Mouse (Mus musculus): ENCODE data around the gene Chdh. TPM values are rescaled to one million over a fixed set of nuclear protein-coding genes. Genes with fewer than 3 reads are reported as not detected.

Chdh gene
- polyA plus RNA-seq, 1 experiment from 2014 or later = 0.45 TPM

DNA sequence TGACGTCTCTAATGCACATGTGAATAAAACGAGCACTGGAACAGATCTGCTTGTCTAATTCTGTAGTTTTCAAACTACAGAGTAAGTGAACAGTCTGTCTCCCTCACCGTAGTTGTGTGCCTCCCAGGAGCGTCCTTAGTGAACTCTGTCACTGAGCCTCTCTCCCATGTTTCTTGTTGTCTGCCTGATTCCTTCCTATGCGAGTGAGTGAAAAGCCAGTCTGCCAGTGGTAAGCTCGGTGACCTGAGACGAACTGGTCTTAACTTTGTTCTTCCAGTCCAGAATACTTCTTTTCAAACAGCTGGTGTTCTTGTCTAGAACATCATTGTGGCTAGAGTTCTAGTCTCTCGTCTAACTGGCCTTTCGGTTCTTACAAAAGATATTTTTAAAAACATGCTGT is 21.1 kb upstream of the Chdh start:
- H3K27ac ChIP-seq = no peak overlapping the region
- WGBS = 93% methylated on average over 9 of the region's 9 CpGs
- no peaks in the 10 kb centered on the region for H3K9me3 ChIP-seq
- ATAC-seq (ENCODE audit: insufficient number of reproducible peaks, insufficient read depth, low FRiP score, low TSS enrichment, low read depth) = no peak
- no peak overlapping the region for H3K4me3 ChIP-seq
- no peaks in the 10 kb centered on the region for H3K27me3 ChIP-seq
- H3K4me1 ChIP-seq = no peaks in the 10 kb centered on the region
- no peak overlapping the region for H3K9ac ChIP-seq
- H3K4me2 ChIP-seq = no peak overlapping the region
- H3K36me3 ChIP-seq = peaks cover 100% of the 10 kb centered on the region

DNA sequence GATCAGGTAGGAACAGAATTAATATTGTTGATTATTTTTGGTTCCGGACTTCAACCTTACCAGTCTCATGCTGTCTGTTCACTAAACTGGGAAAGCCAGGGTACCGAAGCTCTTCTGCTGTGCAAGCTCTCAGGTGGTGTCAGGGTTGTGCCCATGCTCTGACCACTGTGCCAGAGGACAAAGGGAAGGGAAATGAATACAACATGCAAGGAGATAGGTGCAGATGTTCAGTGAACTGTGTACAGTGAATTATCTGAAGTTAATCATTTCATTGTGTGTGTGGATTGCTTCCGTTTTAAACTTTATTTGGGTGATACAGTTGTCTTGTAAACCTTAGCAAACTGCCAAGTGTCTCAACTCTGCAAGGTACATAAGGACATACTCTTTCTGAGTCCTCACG is 20.5 kb upstream of the Chdh start:
- Histone ChIP-seq H3K9me3 (no peaks in the 10 kb centered on the region), H3K4me2 (no peak overlapping the region), H3K36me3 (peaks cover 100% of the 10 kb centered on the region), H3K27ac (no peak overlapping the region), H3K4me3 (no peak overlapping the region), H3K4me1 (no peaks in the 10 kb centered on the region), H3K27me3 (no peaks in the 10 kb centered on the region), H3K9ac (no peak overlapping the region)
- ATAC-seq (ENCODE audit: insufficient number of reproducible peaks, insufficient read depth, low FRiP score, low TSS enrichment, low read depth) = no peak
- WGBS = 94% methylated on average over 4 of the region's 4 CpGs

DNA sequence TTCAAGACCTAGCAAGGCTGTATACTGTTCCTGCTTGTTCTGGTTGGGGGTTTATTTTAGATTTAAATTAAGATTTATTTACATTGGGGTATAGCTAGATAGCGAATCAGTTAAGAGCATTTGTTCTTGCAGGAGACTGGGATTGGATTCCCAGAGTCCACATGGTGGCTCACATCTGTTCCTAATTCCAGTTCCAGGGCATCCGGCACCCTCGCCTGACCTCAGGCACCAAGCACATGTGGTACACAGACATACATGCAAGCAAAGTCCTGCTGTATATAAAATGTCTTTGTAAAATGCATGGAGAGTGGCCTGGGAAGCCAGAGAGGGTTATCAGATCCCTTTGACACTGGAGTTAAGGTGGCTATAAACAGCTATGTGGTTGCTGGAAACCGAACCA is 13.8 kb upstream of the Chdh start:
- Histone ChIP-seq H3K9me3 (no peaks in the 10 kb centered on the region), H3K4me3 (no peak overlapping the region), H3K27me3 (no peaks in the 10 kb centered on the region), H3K36me3 (peaks cover 72% of the 10 kb centered on the region), H3K27ac (no peak overlapping the region), H3K4me1 (0 out of 2 replicates have a peak, but pooled peaks cover 2% of the 10 kb centered on the region), H3K9ac (no peak overlapping the region), H3K4me2 (no peak overlapping the region)
- 29% methylated on average over 4 of the region's 4 CpGs for WGBS
- ATAC-seq (ENCODE audit: insufficient number of reproducible peaks, insufficient read depth, low FRiP score, low TSS enrichment, low read depth) = no peak

DNA sequence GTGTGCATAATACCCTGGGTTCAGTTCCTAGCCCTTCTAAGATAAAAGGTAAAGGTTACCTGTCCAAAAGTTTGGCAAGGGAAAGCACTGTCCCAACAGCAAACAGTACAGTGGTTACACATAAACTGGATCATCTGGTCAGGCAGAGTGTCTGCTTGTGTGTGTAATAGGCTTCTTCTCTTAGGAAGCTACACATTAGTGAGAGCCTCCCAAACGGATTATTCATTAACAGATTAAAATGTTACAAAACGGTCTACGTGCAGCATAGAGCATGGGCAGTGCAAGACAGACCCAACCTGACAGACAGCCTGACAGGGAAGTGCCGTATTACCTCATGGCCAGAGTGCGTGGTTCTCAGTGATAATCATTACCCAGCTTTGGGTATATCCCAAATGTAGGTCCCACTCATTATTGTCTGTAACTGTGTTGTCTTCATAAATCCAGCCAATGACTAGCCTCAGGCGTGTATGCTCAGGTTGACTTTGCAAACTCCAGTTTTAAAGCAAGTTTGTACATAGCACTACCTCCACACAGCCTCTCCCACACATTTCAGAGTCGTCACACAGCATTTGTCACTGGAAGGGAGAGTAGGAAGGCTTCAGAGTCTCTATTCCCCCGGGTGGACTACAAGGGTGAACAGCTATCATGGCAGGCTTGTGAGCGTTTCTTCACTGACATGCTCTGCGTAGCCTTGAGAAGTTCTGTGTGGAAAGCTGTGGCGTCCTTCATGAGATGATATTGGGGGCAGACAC is 12.6 kb upstream of the Chdh start:
- no peak for ATAC-seq (ENCODE audit: insufficient number of reproducible peaks, insufficient read depth, low FRiP score, low TSS enrichment, low read depth)
- H3K9me3 ChIP-seq = no peaks in the 10 kb centered on the region
- peaks cover 60% of the 10 kb centered on the region for H3K36me3 ChIP-seq
- H3K27me3 ChIP-seq = no peaks in the 10 kb centered on the region
- no peak overlapping the region for H3K27ac ChIP-seq
- WGBS = 91% methylated on average over 11 of the region's 11 CpGs
- H3K4me3 ChIP-seq = no peak overlapping the region
- H3K4me2 ChIP-seq = no peak overlapping the region
- no peak overlapping the region for H3K9ac ChIP-seq
- H3K4me1 ChIP-seq = 0 out of 2 replicates have a peak, but pooled peaks cover 2% of the 10 kb centered on the region

DNA sequence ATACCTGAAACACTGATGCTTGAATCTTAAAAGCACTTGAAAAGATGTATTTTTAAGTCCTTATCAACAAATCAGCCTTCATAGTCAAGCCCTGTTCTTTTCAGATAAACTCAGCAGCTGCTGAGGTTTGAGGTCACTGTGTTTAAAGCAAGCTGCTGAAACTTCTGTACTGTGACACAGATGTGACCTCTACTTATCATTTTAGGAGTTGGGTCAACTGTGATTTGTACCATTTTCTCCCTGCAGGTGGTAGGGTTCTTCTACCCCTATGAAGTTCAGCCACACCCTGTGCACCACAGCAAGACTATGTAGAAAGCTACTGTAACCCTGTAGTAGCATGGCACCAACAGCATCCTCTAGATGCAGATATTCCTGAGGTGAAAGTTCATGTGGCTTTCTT is 11.5 kb upstream of the Chdh start:
- Histone ChIP-seq H3K4me1 (0 out of 2 replicates have a peak, but pooled peaks cover 2% of the 10 kb centered on the region), H3K9me3 (no peaks in the 10 kb centered on the region), H3K4me3 (no peak overlapping the region), H3K27ac (no peak overlapping the region), H3K9ac (no peak overlapping the region), H3K27me3 (no peaks in the 10 kb centered on the region), H3K4me2 (no peak overlapping the region), H3K36me3 (peaks cover 48% of the 10 kb centered on the region)
- ATAC-seq (ENCODE audit: insufficient number of reproducible peaks, insufficient read depth, low FRiP score, low TSS enrichment, low read depth) = no peak

DNA sequence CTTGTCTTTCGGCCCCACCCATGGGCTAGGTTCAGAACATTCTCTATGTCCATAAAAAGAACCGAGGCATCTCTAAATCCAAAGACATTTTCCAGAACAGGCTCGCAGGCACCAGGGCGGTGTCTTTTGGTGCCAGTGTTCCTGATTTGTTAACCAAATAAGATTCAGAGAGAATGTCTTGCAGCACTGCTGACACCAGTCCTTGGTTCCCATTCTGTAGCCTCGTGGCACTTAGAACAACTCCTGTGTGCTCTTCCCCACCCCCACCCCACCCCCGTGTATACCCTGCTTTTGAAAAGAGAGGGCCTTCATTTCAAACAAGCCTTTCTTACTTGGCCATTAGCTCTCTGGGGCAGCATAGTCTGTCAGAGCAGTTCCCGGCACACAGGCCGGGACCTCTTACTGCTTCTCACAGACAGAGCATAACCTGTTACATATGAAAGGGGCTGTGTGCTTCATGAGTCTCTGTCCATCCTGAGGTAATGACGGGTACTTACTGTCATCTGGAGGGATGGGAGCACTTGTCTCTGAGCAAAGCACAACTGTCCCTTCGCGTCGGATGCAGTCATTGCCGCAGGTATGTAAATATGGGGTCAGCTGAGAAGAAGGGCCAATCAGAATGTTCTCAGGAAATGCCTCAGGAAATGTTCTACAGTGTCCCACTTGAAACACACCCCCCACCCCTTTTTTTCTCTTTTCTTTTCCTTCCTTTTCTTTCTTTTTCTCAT is 9.9 kb upstream of the Chdh start:
- no peak overlapping the region for H3K4me2 ChIP-seq
- 0 out of 2 replicates have a peak, but pooled peaks cover 2% of the 10 kb centered on the region for H3K4me1 ChIP-seq
- WGBS = 82% methylated on average over 13 of the region's 13 CpGs

DNA sequence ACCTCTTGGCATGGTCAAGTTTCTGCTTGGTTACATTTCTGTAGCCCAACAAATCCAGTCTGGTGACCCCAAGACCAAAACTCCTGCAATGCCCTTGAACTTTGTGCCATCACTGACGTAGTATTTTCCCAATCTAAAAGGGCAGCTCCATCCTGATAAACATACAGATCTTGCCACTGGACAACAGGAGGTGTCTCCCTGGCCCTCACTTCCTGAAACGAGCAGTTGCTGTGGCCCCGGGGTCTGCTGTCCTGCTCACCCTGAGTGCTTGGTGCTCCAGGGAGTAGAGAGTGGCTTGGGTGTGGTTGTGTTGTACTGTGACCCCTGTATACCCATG is 9.4 kb upstream of the Chdh start:
- no peak overlapping the region for H3K4me3 ChIP-seq
- peaks cover 27% of the 10 kb centered on the region for H3K36me3 ChIP-seq
- H3K27ac ChIP-seq = no peak overlapping the region
- H3K9me3 ChIP-seq = no peaks in the 10 kb centered on the region
- H3K27me3 ChIP-seq = no peaks in the 10 kb centered on the region
- no peak overlapping the region for H3K4me2 ChIP-seq
- H3K9ac ChIP-seq = no peak overlapping the region
- WGBS = 89% methylated on average over 3 of the region's 3 CpGs
- no peak for ATAC-seq (ENCODE audit: insufficient number of reproducible peaks, insufficient read depth, low FRiP score, low TSS enrichment, low read depth)
- H3K4me1 ChIP-seq = 0 out of 2 replicates have a peak, but pooled peaks cover 2% of the 10 kb centered on the region

More for the DNA sequence above, 9.9 kb upstream of the Chdh start:
- no peak for ATAC-seq (ENCODE audit: insufficient number of reproducible peaks, insufficient read depth, low FRiP score, low TSS enrichment, low read depth)
- peaks cover 32% of the 10 kb centered on the region for H3K36me3 ChIP-seq
- no peak overlapping the region for H3K9ac ChIP-seq
- H3K4me3 ChIP-seq = no peak overlapping the region
- H3K27ac ChIP-seq = no peak overlapping the region
- H3K9me3 ChIP-seq = no peaks in the 10 kb centered on the region
- H3K27me3 ChIP-seq = no peaks in the 10 kb centered on the region

DNA sequence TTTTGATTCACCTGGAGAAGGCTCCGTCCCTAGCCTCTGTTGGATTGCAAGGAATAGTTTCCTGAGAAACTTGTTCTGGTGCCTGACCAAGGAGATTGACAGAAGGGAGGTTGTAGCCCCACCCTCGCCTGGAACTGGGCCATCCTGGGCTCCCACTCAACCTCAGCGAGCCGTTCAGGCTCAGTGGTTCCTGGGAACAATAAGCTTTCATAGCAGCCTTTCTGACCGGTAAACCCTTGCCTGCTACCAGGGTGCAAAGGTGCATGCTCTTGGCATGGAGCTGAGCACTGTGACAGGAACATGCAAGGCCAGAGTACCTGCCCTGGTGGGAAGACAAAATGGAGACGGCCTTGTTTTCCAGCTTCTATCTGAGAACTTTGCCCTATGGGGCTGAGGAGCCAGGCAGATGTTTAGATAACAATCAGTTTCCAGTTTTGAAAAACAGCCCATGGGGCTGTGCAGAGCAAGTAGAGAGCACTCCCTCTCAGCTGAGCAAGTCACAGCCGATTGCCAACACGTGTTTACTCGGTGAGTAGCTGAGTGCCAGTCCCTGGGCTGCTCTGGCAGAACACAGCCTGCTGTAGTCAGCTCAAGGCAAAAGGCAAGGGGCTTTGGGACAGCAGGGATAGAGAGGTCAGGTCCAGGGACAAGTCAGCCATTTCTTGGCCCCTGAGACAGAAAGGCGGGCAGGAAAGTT is 1.2 kb downstream of the Chdh start:
- Histone ChIP-seq H3K4me3 (no peak overlapping the region), H3K4me1 (peaks cover 28% of the 10 kb centered on the region; the same call in 1 of the 2 replicates), H3K9me3 (no peaks in the 10 kb centered on the region), H3K4me2 (peak overlapping the region; percentile 94; the same call in 1 of the 2 replicates), H3K27ac (peak overlapping the region; percentile 39; the same call in 1 of the 2 replicates), H3K27me3 (peaks cover 37% of the 10 kb centered on the region), H3K36me3 (no peaks in the 10 kb centered on the region), H3K9ac (no peak overlapping the region)
- 61% methylated on average over 10 of the region's 10 CpGs for WGBS
- 0 out of 2 replicates have a peak, but pooled peaks have one; percentile 26 for ATAC-seq (ENCODE audit: insufficient number of reproducible peaks, insufficient read depth, low FRiP score, low TSS enrichment, low read depth)

DNA sequence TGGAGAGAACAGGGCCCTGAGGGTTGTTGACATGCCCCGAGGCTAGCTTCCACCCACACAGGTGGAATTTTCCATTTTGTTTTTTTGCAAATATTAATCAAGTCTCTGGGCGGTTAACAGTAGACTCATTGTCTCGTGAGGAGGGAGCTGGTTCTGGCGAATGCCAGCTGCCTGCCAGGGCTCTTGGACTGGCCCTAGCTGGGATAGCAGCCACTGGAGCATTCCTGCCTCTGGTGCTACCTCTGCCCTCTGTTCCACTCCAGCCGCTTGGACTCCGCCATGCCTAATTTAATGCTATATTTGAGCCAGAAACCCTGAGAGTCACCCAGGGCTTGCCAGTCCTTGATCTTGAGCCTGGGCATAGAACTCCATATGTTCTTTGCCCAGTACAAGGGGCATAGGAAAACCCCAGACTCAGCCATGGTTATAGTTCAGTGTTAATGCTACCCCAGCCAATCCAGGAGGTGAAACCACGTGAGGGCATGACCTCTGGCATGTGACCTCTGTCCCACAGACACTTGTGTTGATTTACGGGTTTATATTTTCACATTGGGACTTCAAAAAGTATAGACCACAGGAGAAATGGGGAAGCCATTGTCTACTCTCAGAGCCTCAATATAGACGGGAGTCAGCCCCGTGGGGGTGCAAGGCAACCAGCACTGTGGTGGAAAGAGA is 3.2 kb downstream of the Chdh start:
- H3K4me2 ChIP-seq = no peak overlapping the region
- ATAC-seq (ENCODE audit: insufficient number of reproducible peaks, insufficient read depth, low FRiP score, low TSS enrichment, low read depth) = no peak
- no peak overlapping the region for H3K4me3 ChIP-seq
- WGBS = 71% methylated on average over 10 of the region's 10 CpGs
- H3K9me3 ChIP-seq = no peaks in the 10 kb centered on the region
- H3K9ac ChIP-seq = no peak overlapping the region
- peaks cover 28% of the 10 kb centered on the region; the same call in 1 of the 2 replicates for H3K4me1 ChIP-seq
- peaks cover 35% of the 10 kb centered on the region for H3K27me3 ChIP-seq
- H3K36me3 ChIP-seq = no peaks in the 10 kb centered on the region
- H3K27ac ChIP-seq = no peak overlapping the region; the same call in 1 of the 2 replicates

DNA sequence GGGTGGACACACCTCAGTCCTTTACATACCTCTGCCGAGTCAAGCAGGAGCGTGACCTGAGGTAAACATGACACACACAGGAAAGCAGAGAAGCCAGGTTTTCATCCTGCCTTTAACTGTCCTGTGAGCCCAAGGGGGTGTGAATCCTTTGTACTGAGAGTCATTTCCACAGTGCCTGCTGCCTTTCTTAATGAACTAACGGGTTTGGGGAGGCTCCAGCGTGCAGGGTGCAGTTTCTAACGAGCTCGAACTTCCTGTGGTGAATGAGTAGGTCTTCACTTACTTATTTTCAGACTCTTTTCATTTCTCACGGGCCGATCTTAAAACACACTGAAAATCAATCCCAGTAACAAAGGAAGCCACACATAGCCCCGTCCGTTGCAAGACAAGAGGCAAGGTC is 5.7 kb downstream of the Chdh start:
- Histone ChIP-seq H3K9me3 (no peaks in the 10 kb centered on the region), H3K27me3 (peaks cover 13% of the 10 kb centered on the region), H3K4me1 (peaks cover 16% of the 10 kb centered on the region; the same call in 1 of the 2 replicates), H3K36me3 (no peaks in the 10 kb centered on the region), H3K4me3 (no peak overlapping the region), H3K9ac (no peak overlapping the region), H3K27ac (no peak overlapping the region), H3K4me2 (no peak overlapping the region)
- WGBS = 51% methylated on average over 10 of the region's 10 CpGs
- no peak for ATAC-seq (ENCODE audit: insufficient number of reproducible peaks, insufficient read depth, low FRiP score, low TSS enrichment, low read depth)

DNA sequence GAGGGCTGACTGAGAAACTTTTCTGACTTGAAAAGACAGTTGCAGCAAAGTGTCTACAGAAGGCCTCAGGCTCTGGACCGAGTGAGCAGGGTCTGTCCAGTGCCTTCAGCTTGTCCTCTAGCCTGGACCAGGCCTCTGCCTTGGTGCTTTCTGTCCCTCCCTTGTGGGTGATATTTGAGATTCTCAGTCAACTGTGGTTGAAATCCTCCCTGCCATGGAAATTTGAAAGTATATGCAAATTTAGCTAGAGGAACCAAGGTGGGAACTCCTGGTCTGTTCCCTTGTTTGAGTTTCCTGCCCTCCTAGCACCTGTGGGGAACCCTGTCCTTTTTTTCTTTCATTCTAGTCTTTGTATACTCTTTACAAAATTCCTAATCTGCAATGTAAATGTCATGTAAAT is 6.2 kb downstream of the Chdh start:
- WGBS = 44% methylated on average over 1 of the region's 1 CpGs
- Histone ChIP-seq H3K9me3 (no peaks in the 10 kb centered on the region), H3K27ac (no peak overlapping the region), H3K4me2 (no peak overlapping the region), H3K9ac (no peak overlapping the region), H3K36me3 (no peaks in the 10 kb centered on the region), H3K27me3 (peaks cover 8% of the 10 kb centered on the region; the same call in 1 of the 2 replicates), H3K4me1 (peaks cover 13% of the 10 kb centered on the region), H3K4me3 (no peak overlapping the region)
- ATAC-seq (ENCODE audit: insufficient number of reproducible peaks, insufficient read depth, low FRiP score, low TSS enrichment, low read depth) = no peak

Data from embryonic facial prominence, embryonic 13.5 days (tissue).